Mouse (Mus musculus) neural tube, embryonic 15.5 days (tissue): ENCODE measurements around the gene Zmiz1. TPM values are rescaled to one million over a fixed set of nuclear protein-coding genes. Genes with fewer than 3 reads are reported as not detected.

ENCODE experiments used
- ATAC-seq: fragments of 200-750 bp; cut with Nextera tagmentation; 2 replicates; pipeline ENCODE4 v1.8.0; 2017; ENCODE audit warnings: mild to moderate bottlenecking, moderate TSS enrichment, moderate library complexity; ENCODE audit not compliant: low FRiP score
- H3K27ac ChIP-seq: fragments of 300-500 bp; sonication (generic); replicated peaks from 2 replicates; pipeline ENCODE4 v1.5.1; 2015; ENCODE audit warnings: mild to moderate bottlenecking, inconsistent platforms
- H3K27me3 ChIP-seq: fragments of 300-500 bp; sonication (generic); replicated peaks from 2 replicates; pipeline ENCODE4 v1.6.1; 2015; ENCODE audit warnings: inconsistent platforms
- H3K36me3 ChIP-seq: fragments of 300-500 bp; sonication (generic); 2 replicates; pipeline ENCODE4 v1.6.1; 2015; ENCODE audit warnings: inconsistent platforms
- H3K4me1 ChIP-seq: fragments of 300-500 bp; sonication (generic); 2 replicates; pipeline ENCODE4 v1.6.1; 2015; ENCODE audit warnings: inconsistent platforms
- H3K4me2 ChIP-seq: fragments of 300-500 bp; sonication (generic); 2 replicates; pipeline ENCODE4 v1.6.1; 2015; ENCODE audit warnings: inconsistent platforms, mild to moderate bottlenecking, moderate library complexity
- H3K4me3 ChIP-seq: fragments of 300-500 bp; sonication (generic); replicated peaks from 2 replicates; pipeline ENCODE4 v1.5.1; 2015; ENCODE audit warnings: mild to moderate bottlenecking, inconsistent platforms
- H3K9ac ChIP-seq: fragments of 300-500 bp; sonication (generic); replicated peaks from 2 replicates; pipeline ENCODE4 v1.6.1; 2015; ENCODE audit warnings: mild to moderate bottlenecking, inconsistent platforms
- H3K9me3 ChIP-seq: fragments of 300-500 bp; sonication (generic); replicated peaks from 2 replicates; pipeline ENCODE4 v1.6.1; 2016; ENCODE audit warnings: inconsistent platforms
- WGBS: fragments of 180-500 bp; shearing (Covaris S2); methylation state at CpG from one replicate; pipeline ENCODE4 v1.1.7; 2015; ENCODE audit warnings: mixed read lengths; 5-methylcytosine and 5-hydroxymethylcytosine counted together
- polyA plus RNA-seq: library from polyadenylated mRNA; unstranded; fragments of >200 nt; fragmentation: Nextera tagmentation; extraction: Ambion mirVana; gene quantifications from 2 replicates; pipeline ENCODE4 v1.2.1, GENCODE M21; 2015

The Zmiz1 gene
- polyA plus RNA-seq, 1 experiment from 2014 or later: 54.7 TPM

- Histone ChIP-seq H3K4me3 (no peak overlapping the region), H3K4me1 (no peaks in the 10 kb centered on the region), H3K4me2 (no peak overlapping the region), H3K9ac (no peak overlapping the region), H3K27ac (no peak overlapping the region), H3K9me3 (no peaks in the 10 kb centered on the region), H3K27me3 (no peaks in the 10 kb centered on the region), H3K36me3 (no peaks in the 10 kb centered on the region)
- 5% methylated on average over 1 of the region's 1 CpGs for WGBS
- no peak for ATAC-seq
These were observed 18.9 kb upstream of the Zmiz1 start for GRCm38 (mm10) chr14:25440116-25440515.

GRCm38 (mm10) chr14:25440777-25441176 lies 18.2 kb upstream of the Zmiz1 start:
- Histone ChIP-seq H3K9ac (no peak overlapping the region), H3K27ac (no peak overlapping the region), H3K36me3 (no peaks in the 10 kb centered on the region), H3K27me3 (no peaks in the 10 kb centered on the region), H3K4me1 (peaks cover 3% of the 10 kb centered on the region; the same call in 1 of the 2 replicates), H3K4me2 (no peak overlapping the region), H3K4me3 (no peak overlapping the region), H3K9me3 (no peaks in the 10 kb centered on the region)
- no peak for ATAC-seq
- WGBS: 47% methylated on average over 3 of the region's 3 CpGs

DNA sequence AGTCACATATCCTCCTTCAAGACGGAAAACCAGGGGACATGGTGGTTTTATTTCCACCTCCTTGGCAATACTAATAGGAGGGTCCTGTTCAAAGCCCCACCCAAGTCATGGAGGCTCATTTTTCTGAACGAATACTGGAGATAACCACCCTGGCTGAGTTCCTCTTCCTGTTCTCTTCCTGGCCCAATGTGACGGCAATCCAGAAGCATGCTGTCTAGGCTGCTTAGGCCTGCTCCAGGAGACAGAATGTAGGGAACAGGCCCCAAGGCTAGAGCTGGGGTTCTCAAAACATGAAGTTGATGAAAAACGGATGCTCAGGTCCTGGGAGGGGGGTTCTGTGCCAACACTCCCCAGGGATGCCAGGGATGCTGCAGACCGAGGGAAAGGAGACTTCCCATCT lies 17.5 kb upstream of the Zmiz1 start:
- Histone ChIP-seq H3K4me3 (no peak overlapping the region), H3K27ac (no peak overlapping the region), H3K4me1 (peaks cover 3% of the 10 kb centered on the region; the same call in 1 of the 2 replicates), H3K9me3 (no peaks in the 10 kb centered on the region), H3K4me2 (no peak overlapping the region), H3K27me3 (no peaks in the 10 kb centered on the region), H3K36me3 (no peaks in the 10 kb centered on the region), H3K9ac (no peak overlapping the region)
- no peak for ATAC-seq
- WGBS: 72% methylated on average over 5 of the region's 5 CpGs

GRCm38 (mm10) chr14:25442676-25443075 lies 16.3 kb upstream of the Zmiz1 start:
- H3K9ac ChIP-seq: no peak overlapping the region
- 38% methylated on average over 1 of the region's 2 CpGs for WGBS
- no peak overlapping the region for H3K4me3 ChIP-seq
- H3K4me1 ChIP-seq: peaks cover 3% of the 10 kb centered on the region; the same call in 1 of the 2 replicates
- H3K4me2 ChIP-seq: no peak overlapping the region
- ATAC-seq: no peak
- no peaks in the 10 kb centered on the region for H3K27me3 ChIP-seq
- H3K9me3 ChIP-seq: no peaks in the 10 kb centered on the region
- no peak overlapping the region for H3K27ac ChIP-seq
- H3K36me3 ChIP-seq: no peaks in the 10 kb centered on the region

- no peak for ATAC-seq
- H3K36me3 ChIP-seq: no peaks in the 10 kb centered on the region
- no peak overlapping the region for H3K27ac ChIP-seq
- H3K27me3 ChIP-seq: no peaks in the 10 kb centered on the region
- no peaks in the 10 kb centered on the region for H3K9me3 ChIP-seq
- WGBS: 86% methylated on average over 6 of the region's 6 CpGs
- H3K4me2 ChIP-seq: no peak overlapping the region
- H3K4me1 ChIP-seq: peaks cover 3% of the 10 kb centered on the region; the same call in 1 of the 2 replicates
- no peak overlapping the region for H3K4me3 ChIP-seq
- H3K9ac ChIP-seq: no peak overlapping the region
These were observed 11.7 kb upstream of the Zmiz1 start for GRCm38 (mm10) chr14:25447136-25447775.

DNA sequence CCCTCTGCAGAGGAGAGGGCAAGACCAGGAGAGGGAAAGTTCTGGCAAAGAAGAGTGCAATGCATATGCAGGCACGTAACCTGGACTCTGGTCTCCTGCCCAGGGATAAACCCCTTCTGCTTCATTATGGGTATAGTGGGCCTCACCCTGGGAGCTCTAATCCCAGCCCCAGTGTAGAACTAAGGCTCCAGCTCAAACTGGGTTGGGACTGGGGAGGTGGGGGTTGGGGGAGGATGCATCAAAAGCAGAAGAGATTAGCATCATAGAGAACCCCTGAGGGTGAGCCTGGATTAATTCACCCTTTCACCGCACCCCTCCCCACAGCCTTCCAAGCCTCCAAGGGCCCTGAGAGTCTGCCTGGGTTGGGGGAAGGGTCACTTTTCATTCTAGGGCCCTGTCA lies 10.5 kb upstream of the Zmiz1 start:
- Histone ChIP-seq H3K4me1 (peaks cover 3% of the 10 kb centered on the region; the same call in 1 of the 2 replicates), H3K4me3 (no peak overlapping the region), H3K9me3 (no peaks in the 10 kb centered on the region), H3K27me3 (no peaks in the 10 kb centered on the region), H3K4me2 (no peak overlapping the region), H3K27ac (no peak overlapping the region), H3K36me3 (no peaks in the 10 kb centered on the region), H3K9ac (no peak overlapping the region)
- no peak for ATAC-seq
- WGBS: 54% methylated on average over 2 of the region's 2 CpGs

GRCm38 (mm10) chr14:25451099-25451667 lies 7.8 kb upstream of the Zmiz1 start:
- H3K4me3 ChIP-seq: no peak overlapping the region
- H3K27me3 ChIP-seq: no peaks in the 10 kb centered on the region
- no peak overlapping the region for H3K9ac ChIP-seq
- H3K9me3 ChIP-seq: no peaks in the 10 kb centered on the region
- no peaks in the 10 kb centered on the region for H3K36me3 ChIP-seq
- H3K4me1 ChIP-seq: peaks cover 11% of the 10 kb centered on the region
- H3K4me2 ChIP-seq: no peak overlapping the region
- 61% methylated on average over 7 of the region's 7 CpGs for WGBS
- ATAC-seq: no peak
- H3K27ac ChIP-seq: no peak overlapping the region

GRCm38 (mm10) chr14:25451699-25452632 lies 7.0 kb upstream of the Zmiz1 start:
- no peaks in the 10 kb centered on the region for H3K9me3 ChIP-seq
- H3K4me3 ChIP-seq: no peak overlapping the region
- no peak for ATAC-seq
- H3K36me3 ChIP-seq: no peaks in the 10 kb centered on the region
- no peak overlapping the region for H3K4me2 ChIP-seq
- H3K9ac ChIP-seq: no peak overlapping the region
- WGBS: 68% methylated on average over 10 of the region's 10 CpGs
- peaks cover 18% of the 10 kb centered on the region for H3K4me1 ChIP-seq
- no peaks in the 10 kb centered on the region for H3K27me3 ChIP-seq
- H3K27ac ChIP-seq: no peak overlapping the region

DNA sequence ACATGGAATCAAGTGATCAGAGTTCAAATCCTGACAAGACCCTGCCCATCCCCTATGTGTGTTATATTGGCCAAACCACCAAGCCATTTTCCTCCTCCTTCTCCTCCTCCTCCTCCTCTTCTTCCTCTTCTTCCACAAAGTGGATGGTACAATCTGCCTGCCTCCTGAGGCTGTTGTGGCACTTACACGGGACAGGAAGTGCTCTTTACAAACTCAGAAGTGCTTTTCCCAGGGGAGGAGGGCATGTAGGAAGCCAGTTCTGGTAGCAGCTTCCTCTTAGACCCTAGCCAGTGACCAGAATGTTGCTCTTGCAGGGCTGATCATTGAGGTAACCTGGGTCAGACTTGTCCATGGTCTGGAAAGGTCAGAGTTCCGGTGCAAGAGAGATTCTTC lies 6.4 kb upstream of the Zmiz1 start:
- no peaks in the 10 kb centered on the region for H3K27me3 ChIP-seq
- 66% methylated on average over 2 of the region's 2 CpGs for WGBS
- no peak for ATAC-seq
- H3K9me3 ChIP-seq: no peaks in the 10 kb centered on the region
- H3K4me3 ChIP-seq: no peak overlapping the region
- peaks cover 22% of the 10 kb centered on the region for H3K4me1 ChIP-seq
- H3K27ac ChIP-seq: no peak overlapping the region
- no peak overlapping the region for H3K4me2 ChIP-seq
- H3K9ac ChIP-seq: no peak overlapping the region
- H3K36me3 ChIP-seq: no peaks in the 10 kb centered on the region

- Histone ChIP-seq H3K4me1 (peaks cover 30% of the 10 kb centered on the region), H3K4me3 (no peak overlapping the region)
- WGBS: 83% methylated on average over 12 of the region's 12 CpGs
These were observed 4.8 kb upstream of the Zmiz1 start for GRCm38 (mm10) chr14:25454066-25454760.

GRCm38 (mm10) chr14:25456666-25457433 lies 2.1 kb upstream of the Zmiz1 start:
- Histone ChIP-seq H3K36me3 (no peaks in the 10 kb centered on the region), H3K9ac (peak overlapping the region; percentile 99), H3K4me1 (peaks cover 39% of the 10 kb centered on the region), H3K4me2 (peak overlapping the region; percentile 89), H3K4me3 (peak overlapping the region; percentile 84), H3K9me3 (no peaks in the 10 kb centered on the region), H3K27ac (peak overlapping the region; percentile 99), H3K27me3 (no peaks in the 10 kb centered on the region)
- 0 out of 2 replicates have a peak, but pooled peaks have one; percentile 5 for ATAC-seq
- under 1% methylated on average over 17 of the region's 17 CpGs for WGBS

More at GRCm38 (mm10) chr14:25454066-25454760, 4.8 kb upstream of the Zmiz1 start:
- no peak for ATAC-seq
- Histone ChIP-seq H3K9ac (no peak overlapping the region), H3K4me2 (no peak overlapping the region), H3K9me3 (no peaks in the 10 kb centered on the region), H3K36me3 (no peaks in the 10 kb centered on the region), H3K27ac (no peak overlapping the region), H3K27me3 (no peaks in the 10 kb centered on the region)
